Mouse (Mus musculus) myocyte (in vitro differentiated cells): ENCODE measurements at regions not wholly inside any gene's neighbourhood (a gene's known extent, or its start where the extent isn't known, plus 50 kb on each side); places are given as distances from the start of the nearest gene placed in this dataset.

Experiments used
- MAX ChIP-seq: IDR thresholded peaks from one replicate; pipeline ENCODE4 v1.6.1; 2011; ENCODE audit warnings: low read depth, mild to moderate bottlenecking, control low read depth
- MYOD1 ChIP-seq, 3 experiments: IDR thresholded peaks; one replicate each; pipeline ENCODE4 v1.6.1; 2011; ENCODE audit warnings: control low read depth in 2 of 3, low read depth in 2 of 3, mild to moderate bottlenecking in 2 of 3, moderate library complexity in 1 of 3; ENCODE audit not compliant: insufficient read length in 2 of 3, control insufficient read depth in 1 of 3
- MYOG ChIP-seq, 3 experiments: IDR thresholded peaks; one replicate each; pipeline ENCODE4 v1.6.1; 2011; ENCODE audit warnings: control low read depth in 2 of 3, low read depth in 2 of 3, mild to moderate bottlenecking in 2 of 3; ENCODE audit not compliant: insufficient read length in 2 of 3, control insufficient read depth in 1 of 3, insufficient read depth in 1 of 3
- POLR2A ChIP-seq: IDR thresholded peaks from one replicate; pipeline ENCODE4 v1.6.1; 2011; ENCODE audit warnings: low read depth, mild to moderate bottlenecking, control low read depth, moderate library complexity; ENCODE audit not compliant: insufficient read length
- POLR2AphosphoS2 ChIP-seq: IDR thresholded peaks from one replicate; pipeline ENCODE4 v1.6.1; 2011; ENCODE audit warnings: low read depth, control low read depth; ENCODE audit not compliant: insufficient read length
- SRF ChIP-seq: IDR thresholded peaks from one replicate; pipeline ENCODE4 v1.6.1; 2011; ENCODE audit warnings: low read depth; ENCODE audit not compliant: control insufficient read depth, insufficient read length

DNA sequence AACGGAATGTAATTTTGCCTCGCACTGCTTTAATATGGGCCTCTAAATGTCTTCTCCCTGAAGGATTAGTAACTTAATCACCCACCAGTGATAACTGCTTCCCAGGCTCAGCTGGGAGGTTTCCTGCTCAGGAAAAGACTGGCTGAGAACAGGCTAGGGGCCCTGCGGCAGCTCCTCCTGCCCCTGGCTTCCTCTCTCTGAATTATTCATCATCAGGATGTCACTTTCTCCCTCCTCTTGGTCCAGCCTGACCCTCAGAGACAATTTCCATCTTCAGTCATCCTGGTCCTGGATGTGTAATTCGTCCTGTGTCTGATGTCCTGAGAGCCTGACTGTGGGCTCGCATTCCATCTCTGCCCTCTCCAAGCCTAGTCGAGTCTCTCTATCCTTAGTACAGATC is 261.2 kb downstream of the Dhx35 start:
- TF ChIP-seq POLR2A (no peak), POLR2AphosphoS2 (no peak), MAX (no peak), SRF (no peak), MYOG (IDR thresholded peaks at IDR 0.05; ENCODE audit: control insufficient read depth in 1 of 3, insufficient read depth in 1 of 3, insufficient read length in 2 of 3, low read depth in 2 of 3) (no peak), MYOD1 (IDR thresholded peaks at IDR 0.05; ENCODE audit: control insufficient read depth in 1 of 3, insufficient read length in 2 of 3, low read depth in 2 of 3) (no peak)
